Mouse (Mus musculus) liver, embryonic 12.5 days (tissue): ENCODE measurements around the gene Timp1. TPM values are rescaled to one million over a fixed set of nuclear protein-coding genes. Genes with fewer than 3 reads are reported as not detected.
A peak's percentile ranks its signal among the peaks of the same experiment; 100 is the strongest.

ENCODE experiments used
- ATAC-seq: fragments of 200-750 bp; cut with Nextera tagmentation; 2 replicates; pipeline ENCODE4 v1.8.0; 2017; ENCODE audit warnings: moderate number of reproducible peaks, mild to moderate bottlenecking, moderate library complexity
- H3K27ac ChIP-seq: fragments of 300-500 bp; sonication (generic); 2 replicates; pipeline ENCODE4 v1.5.1; 2016; ENCODE audit warnings: mild to moderate bottlenecking
- H3K27me3 ChIP-seq: fragments of 300-500 bp; sonication (generic); replicated peaks from 2 replicates; pipeline ENCODE4 v1.6.1; 2016; ENCODE audit warnings: mild to moderate bottlenecking, moderate library complexity
- H3K36me3 ChIP-seq: fragments of 300-500 bp; sonication (generic); 2 replicates; pipeline ENCODE4 v1.6.1; 2016; ENCODE audit warnings: mild to moderate bottlenecking, moderate library complexity
- H3K4me1 ChIP-seq: fragments of 300-500 bp; sonication (generic); 2 replicates; pipeline ENCODE4 v1.6.1; 2016
- H3K4me2 ChIP-seq: fragments of 300-500 bp; sonication (generic); 2 replicates; pipeline ENCODE4 v1.6.1; 2016; ENCODE audit warnings: mild to moderate bottlenecking, moderate library complexity
- H3K4me3 ChIP-seq: fragments of 300-500 bp; sonication (generic); 2 replicates; pipeline ENCODE4 v1.5.1; 2016; ENCODE audit warnings: mild to moderate bottlenecking, moderate library complexity
- H3K9ac ChIP-seq: fragments of 300-500 bp; sonication (generic); 2 replicates; pipeline ENCODE4 v1.6.1; 2016; ENCODE audit warnings: mild to moderate bottlenecking, moderate library complexity
- H3K9me3 ChIP-seq: fragments of 300-500 bp; sonication (generic); replicated peaks from 2 replicates; pipeline ENCODE4 v1.6.1; 2016; ENCODE audit warnings: mild to moderate bottlenecking, moderate library complexity
- WGBS: fragments of 180-500 bp; shearing (Covaris S2); methylation state at CpG from one replicate; pipeline ENCODE4 v1.1.7; 2016; ENCODE audit not compliant: insufficient replicate concordance; 5-methylcytosine and 5-hydroxymethylcytosine counted together
- polyA plus RNA-seq: library from polyadenylated mRNA; unstranded; fragments of >200 nt; fragmentation: Nextera tagmentation; extraction: Ambion mirVana; gene quantifications from 2 replicates; pipeline ENCODE4 v1.2.1, GENCODE M21; 2016

Timp1 gene
- 3.7 and 5.1 TPM in 2 replicates for polyA plus RNA-seq

DNA sequence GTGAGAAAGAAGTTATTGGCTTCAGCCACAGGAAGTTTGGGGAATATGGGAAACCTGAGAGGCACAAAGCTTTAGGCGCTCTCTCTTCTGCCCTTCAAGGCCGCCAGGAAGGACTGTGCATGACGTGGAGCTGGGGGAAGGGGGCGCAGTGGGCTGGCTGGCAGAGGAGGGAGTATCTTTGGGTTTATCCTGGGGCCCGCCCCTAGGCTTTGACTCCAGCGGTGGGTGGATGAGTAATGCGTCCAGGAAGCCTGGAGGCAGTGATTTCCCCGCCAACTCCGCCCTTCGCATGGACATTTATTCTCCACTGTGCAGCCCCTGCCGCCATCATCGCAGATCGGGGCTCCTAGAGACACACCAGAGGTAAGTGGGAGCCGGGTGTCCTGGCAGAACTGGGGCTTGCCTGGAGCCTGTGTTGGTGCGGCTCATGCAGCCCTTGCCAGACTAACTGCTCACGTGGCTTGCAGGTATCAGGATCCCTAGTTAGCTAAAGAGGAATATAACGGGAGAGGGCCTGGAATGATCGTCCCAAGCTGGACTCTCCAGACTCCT lies at the start of gene Timp1:
Gene Timp1, plus strand, starts transcription at position 205 of the 552 bp plus-strand sequence.
- 12% methylated on average over 18 of the region's 18 CpGs for WGBS
- H3K9ac ChIP-seq = no peak within 1 kb of the TSS

DNA sequence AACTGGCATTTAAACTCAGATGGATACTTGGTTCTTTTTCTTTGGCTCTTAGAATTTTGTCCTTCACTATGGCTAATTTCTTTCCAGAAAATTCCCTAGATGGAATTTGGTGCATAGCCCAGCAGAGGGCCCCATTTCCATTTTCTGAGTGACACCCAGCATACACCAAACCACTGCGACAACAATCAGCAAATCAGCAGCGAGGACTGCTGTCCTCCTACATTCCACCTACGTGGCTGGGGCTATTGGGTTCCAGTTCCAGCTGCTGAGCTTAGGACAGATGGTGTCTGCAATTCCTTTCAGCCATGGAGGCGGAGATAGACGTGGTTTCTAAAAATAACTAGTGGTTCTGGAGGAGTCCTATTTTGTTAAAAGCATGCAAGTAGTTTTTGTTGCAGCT lies 41.0 kb upstream of the Timp1 start:
- ATAC-seq = no peak

More for the DNA sequence above, at the start of gene Timp1:
- Histone ChIP-seq H3K36me3 (no peaks in the 10 kb centered on the region), H3K4me3 (no peak within 1 kb of the TSS), H3K4me2 (peak within 1 kb of the TSS; percentile 20; the same call in 1 of the 2 replicates), H3K9me3 (no peaks in the 10 kb centered on the region), H3K27ac (no peak within 1 kb of the TSS), H3K27me3 (peaks cover 12% of the 10 kb centered on the region; the same call in 1 of the 2 replicates), H3K4me1 (no peaks in the 10 kb centered on the region)
- ATAC-seq = peak; percentile 40; the same call in 1 of the 2 replicates

DNA sequence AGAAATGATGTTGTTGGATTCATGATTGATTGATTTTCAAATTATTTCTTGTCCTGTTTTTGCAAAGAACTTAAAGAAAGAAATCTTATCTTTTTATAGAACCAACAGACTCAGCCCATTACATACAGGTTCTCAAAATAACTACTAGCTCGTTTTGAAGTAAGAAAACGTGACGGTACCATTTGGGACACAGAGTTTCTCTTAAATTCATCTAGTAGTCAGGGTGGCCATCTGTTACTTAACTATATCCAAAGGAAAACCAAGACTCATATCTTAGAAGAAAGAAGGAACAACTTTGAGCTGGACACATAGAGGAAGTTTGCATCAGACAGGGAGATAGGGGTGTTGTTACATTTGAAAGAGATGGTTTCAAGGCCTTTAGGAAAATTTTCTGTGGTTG lies 22.7 kb upstream of the Timp1 start:
- H3K9ac ChIP-seq = no peak overlapping the region
- H3K4me2 ChIP-seq = no peak overlapping the region
- no peaks in the 10 kb centered on the region for H3K9me3 ChIP-seq
- H3K4me1 ChIP-seq = peaks cover 6% of the 10 kb centered on the region
- H3K27ac ChIP-seq = no peak overlapping the region
- no peak overlapping the region for H3K4me3 ChIP-seq
- peaks cover 21% of the 10 kb centered on the region for H3K36me3 ChIP-seq
- no peak for ATAC-seq
- WGBS = 78% methylated on average over 3 of the region's 3 CpGs
- H3K27me3 ChIP-seq = no peaks in the 10 kb centered on the region

More for the DNA sequence above, 41.0 kb upstream of the Timp1 start:
- Histone ChIP-seq H3K9ac (no peak overlapping the region), H3K9me3 (no peaks in the 10 kb centered on the region), H3K36me3 (no peaks in the 10 kb centered on the region), H3K4me1 (no peaks in the 10 kb centered on the region), H3K27ac (no peak overlapping the region), H3K27me3 (no peaks in the 10 kb centered on the region), H3K4me2 (no peak overlapping the region), H3K4me3 (no peak overlapping the region)
- 17% methylated on average over 5 of the region's 5 CpGs for WGBS

DNA sequence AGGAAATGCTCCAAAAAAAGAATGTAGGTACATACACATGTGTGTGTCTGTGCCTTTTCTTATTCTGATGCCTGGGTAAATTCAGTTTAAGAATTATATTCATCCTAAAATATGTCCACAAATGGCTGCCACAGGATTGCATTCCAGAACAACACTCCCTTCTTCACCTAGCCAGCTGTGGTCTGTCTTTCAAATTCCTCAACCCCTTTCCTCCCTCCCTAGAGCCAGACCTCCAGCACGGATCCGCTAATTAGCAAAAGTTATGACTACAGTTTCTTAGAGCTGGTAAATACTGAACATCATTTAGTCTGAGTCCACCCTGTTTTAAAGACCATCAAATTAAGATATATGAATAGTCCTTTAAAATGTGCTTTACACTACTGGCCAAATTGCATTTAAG lies 22.1 kb upstream of the Timp1 start:
- H3K9ac ChIP-seq = 0 out of 2 replicates have a peak overlapping the region, but pooled peaks have one; percentile 12
- WGBS = 24% methylated on average over 2 of the region's 2 CpGs
- H3K4me3 ChIP-seq = peak overlapping the region; percentile 70
- peaks cover 6% of the 10 kb centered on the region for H3K4me1 ChIP-seq
- peak overlapping the region; percentile 71 for H3K4me2 ChIP-seq
- H3K36me3 ChIP-seq = peaks cover 22% of the 10 kb centered on the region
- H3K9me3 ChIP-seq = no peaks in the 10 kb centered on the region
- H3K27ac ChIP-seq = no peak overlapping the region
- no peak for ATAC-seq
- H3K27me3 ChIP-seq = no peaks in the 10 kb centered on the region

DNA sequence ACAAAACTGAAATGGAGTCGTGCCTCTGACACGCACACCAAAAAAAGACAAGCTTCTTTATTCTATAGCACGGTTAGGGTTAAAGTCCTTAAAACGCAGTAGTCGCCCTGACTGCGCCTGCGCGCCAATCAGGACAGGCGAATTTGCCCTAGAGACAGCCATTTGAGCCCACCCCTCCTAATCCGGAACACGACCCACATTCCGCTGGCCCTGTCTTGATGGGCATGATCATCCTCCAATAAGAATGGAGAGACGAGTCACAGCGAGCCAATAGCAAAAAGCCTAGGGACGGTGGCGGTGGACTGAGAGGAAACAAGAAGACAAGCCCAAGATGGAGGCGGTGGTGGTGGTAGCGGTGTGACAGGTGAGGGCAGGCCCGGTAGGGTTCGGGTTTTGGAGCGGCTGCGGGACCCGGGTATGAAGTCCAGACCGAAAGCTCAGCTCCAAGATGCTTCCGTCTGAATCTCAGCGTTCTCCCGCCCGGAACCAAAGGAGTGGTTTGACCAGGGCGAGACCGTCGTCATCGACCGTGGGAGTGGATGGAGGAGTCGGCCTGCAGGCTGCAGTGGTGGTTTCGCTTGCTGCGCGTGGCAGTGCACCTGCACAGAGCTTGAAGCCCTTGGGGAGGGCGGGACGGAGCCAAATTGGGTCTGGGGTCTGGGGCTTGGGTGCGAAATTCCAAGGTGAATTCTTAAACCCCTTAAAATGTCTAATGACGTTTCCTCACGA lies 21.5 kb upstream of the Timp1 start:
- Histone ChIP-seq H3K9ac (peak overlapping the region; percentile 73), H3K9me3 (no peaks in the 10 kb centered on the region), H3K4me2 (peak overlapping the region; percentile 71), H3K27me3 (no peaks in the 10 kb centered on the region), H3K4me1 (peaks cover 6% of the 10 kb centered on the region), H3K36me3 (peaks cover 28% of the 10 kb centered on the region), H3K4me3 (peak overlapping the region; percentile 70), H3K27ac (no peak overlapping the region)
- 9% methylated on average over 42 of the region's 42 CpGs for WGBS
- peak; percentile 98 for ATAC-seq

DNA sequence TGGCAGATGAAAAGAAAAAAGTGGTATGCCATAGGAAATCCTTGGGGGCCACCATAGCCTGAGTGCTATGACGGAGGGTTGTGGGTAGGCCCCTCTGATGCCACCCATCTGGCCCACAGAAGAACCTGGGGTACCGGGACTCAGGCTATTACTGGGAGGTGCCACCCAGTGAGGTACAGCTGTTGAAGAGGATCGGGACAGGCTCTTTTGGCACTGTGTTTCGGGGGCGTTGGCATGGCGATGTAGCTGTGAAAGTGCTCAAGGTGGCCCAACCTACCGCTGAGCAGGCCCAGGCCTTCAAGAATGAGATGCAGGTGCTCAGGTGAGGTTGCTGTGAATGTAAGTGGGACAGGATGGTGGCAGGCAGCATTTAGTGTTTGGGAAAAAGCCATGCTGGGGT lies 16.2 kb upstream of the Timp1 start:
- WGBS = 87% methylated on average over 7 of the region's 7 CpGs

DNA sequence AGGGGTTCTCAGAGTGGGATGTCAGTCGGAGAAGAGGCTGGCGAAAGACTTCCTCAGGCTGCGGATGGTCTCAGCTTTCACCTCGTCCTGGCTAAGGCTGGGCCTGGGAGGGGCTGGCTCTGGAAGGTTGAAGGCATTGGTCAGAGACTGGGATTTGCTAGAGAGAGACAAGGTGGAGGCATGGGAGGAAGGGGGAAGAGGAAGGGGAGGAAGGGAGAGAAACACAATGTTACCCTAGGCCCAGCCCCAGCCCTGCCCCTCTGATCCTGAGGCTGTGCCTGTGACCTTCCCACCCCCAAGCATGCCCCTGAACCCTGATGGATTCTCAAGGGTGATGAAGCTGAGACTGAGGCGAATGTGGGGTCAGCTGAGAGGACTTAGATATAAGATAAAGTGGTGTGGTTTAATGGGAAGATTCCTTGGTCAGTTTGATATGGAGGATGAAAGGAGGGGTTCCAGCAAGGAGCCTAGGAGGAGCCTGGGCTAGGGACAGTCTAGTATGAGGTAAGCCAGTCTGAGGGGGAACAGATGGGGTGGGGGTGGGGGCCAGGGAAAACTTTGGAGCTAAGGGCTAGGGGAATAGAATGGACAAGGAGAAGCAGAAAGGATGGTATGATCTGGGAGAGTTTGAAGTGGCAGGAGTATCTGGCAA lies 8.4 kb upstream of the Timp1 start:
- no peaks in the 10 kb centered on the region for H3K9me3 ChIP-seq
- peaks cover 29% of the 10 kb centered on the region for H3K36me3 ChIP-seq
- H3K27ac ChIP-seq = no peak overlapping the region
- ATAC-seq = no peak
- peaks cover 8% of the 10 kb centered on the region; the same call in 1 of the 2 replicates for H3K4me1 ChIP-seq
- H3K27me3 ChIP-seq = no peaks in the 10 kb centered on the region
- WGBS = 34% methylated on average over 5 of the region's 5 CpGs
- H3K4me3 ChIP-seq = no peak overlapping the region
- H3K4me2 ChIP-seq = no peak overlapping the region
- no peak overlapping the region for H3K9ac ChIP-seq

More for the DNA sequence above, 16.2 kb upstream of the Timp1 start:
- no peak for ATAC-seq
- H3K9me3 ChIP-seq = no peaks in the 10 kb centered on the region
- peaks cover 67% of the 10 kb centered on the region for H3K36me3 ChIP-seq
- H3K4me1 ChIP-seq = peaks cover 6% of the 10 kb centered on the region
- H3K27ac ChIP-seq = no peak overlapping the region
- no peak overlapping the region for H3K9ac ChIP-seq
- no peak overlapping the region for H3K4me3 ChIP-seq
- no peak overlapping the region for H3K4me2 ChIP-seq
- no peaks in the 10 kb centered on the region for H3K27me3 ChIP-seq

DNA sequence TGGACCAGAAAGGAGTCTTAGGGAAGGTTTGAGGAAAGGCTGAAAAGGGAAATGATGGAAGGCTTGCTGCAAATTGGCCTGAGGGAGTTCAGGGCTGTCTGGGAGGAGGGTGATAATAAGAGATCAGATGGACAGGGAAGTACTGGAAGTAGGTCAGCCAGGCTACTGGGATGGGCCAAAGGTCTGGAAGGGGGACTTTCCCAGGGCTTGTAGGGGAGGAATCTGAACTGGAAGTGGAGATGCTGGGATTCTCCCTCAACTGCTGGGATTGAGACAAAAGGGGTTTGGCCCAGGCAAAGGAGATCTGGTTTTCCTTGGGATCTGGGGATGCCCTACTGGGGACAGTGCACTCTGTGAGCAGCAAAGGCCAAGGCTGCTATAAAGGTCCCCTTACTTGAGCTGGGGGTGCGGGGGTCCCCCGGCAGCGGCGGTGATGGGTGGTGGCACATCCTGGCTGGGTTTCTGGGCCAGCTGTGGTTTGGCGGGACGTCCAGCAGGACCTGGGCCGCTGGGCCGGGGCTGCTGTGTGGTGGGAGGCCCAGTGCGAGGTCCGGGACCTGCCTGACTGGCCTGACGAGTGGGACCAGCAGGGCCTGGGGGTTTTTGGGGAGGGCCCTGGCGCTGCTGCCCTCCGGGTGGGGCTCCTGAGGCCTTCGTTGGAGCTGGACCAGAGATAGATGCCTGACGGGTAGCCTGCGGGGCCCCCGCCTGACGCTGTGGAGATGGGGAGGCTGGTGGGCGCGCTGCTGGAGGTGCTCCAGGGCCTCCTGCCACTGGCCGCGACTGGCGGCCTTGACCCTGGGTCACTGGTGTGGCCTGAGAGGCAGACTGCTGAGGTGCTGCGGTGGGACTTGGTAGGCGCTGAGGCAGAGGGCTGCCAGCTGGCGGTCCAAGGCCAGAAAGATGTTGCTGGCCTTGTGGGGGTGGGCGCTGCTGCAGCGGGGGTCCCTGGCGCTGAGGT lies 7.6 kb upstream of the Timp1 start:
- peaks cover 21% of the 10 kb centered on the region for H3K36me3 ChIP-seq
- peaks cover 8% of the 10 kb centered on the region; the same call in 1 of the 2 replicates for H3K4me1 ChIP-seq
- H3K4me3 ChIP-seq = no peak overlapping the region
- H3K9me3 ChIP-seq = no peaks in the 10 kb centered on the region
- ATAC-seq = no peak
- no peaks in the 10 kb centered on the region for H3K27me3 ChIP-seq
- peak overlapping the region; percentile 22; the same call in 1 of the 2 replicates for H3K4me2 ChIP-seq
- no peak overlapping the region for H3K27ac ChIP-seq
- 42% methylated on average over 28 of the region's 29 CpGs for WGBS
- no peak overlapping the region for H3K9ac ChIP-seq

DNA sequence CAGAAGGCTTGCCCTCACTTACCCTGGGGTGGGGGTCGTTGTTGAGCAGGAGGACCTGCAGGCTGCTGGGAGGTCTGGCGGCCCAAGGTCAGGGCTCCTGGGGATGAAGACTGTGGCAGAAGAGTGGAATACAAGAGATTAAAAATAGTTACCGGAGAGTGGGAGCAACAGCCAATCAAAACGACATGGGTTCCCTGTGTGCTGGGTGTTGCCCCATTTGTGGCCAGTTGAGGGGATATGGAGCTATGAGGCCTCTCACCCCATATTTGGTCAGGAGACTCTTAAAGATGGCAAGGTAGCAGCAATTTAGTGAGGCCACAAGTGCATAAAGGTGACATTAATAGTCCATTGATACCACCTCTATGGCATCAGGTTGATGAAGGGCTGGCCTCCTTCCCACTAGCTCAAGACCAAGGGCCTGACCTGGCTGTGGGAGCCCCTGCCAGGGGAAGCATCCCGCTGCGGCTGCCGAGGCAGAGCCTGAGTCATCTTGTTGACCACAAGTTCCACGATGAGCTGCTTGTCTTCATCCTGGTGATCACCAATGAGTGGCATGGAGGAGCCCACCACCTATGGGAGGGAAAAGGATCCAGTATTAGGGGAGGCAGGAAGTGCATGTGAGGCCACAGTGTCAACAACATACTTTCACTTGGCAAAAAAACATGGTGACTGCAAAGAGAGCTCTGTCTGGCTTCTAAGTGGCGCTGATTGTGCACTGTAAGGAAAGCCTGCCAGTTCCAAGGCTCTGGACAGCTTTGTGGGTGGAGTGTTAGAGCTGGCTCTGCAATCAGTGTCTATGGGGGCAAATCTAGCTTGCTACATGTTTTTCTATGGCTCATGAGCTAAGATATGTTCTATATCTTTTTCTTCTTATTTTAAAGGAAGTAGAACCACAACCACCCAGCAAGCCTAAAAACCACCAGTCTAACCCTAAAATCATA lies 6.5 kb upstream of the Timp1 start:
- Histone ChIP-seq H3K9me3 (no peaks in the 10 kb centered on the region), H3K4me2 (no peak overlapping the region), H3K4me1 (peaks cover 8% of the 10 kb centered on the region; the same call in 1 of the 2 replicates), H3K36me3 (peaks cover 11% of the 10 kb centered on the region), H3K4me3 (no peak overlapping the region), H3K9ac (no peak overlapping the region), H3K27ac (no peak overlapping the region), H3K27me3 (no peaks in the 10 kb centered on the region)
- no peak for ATAC-seq
- 48% methylated on average over 9 of the region's 9 CpGs for WGBS

DNA sequence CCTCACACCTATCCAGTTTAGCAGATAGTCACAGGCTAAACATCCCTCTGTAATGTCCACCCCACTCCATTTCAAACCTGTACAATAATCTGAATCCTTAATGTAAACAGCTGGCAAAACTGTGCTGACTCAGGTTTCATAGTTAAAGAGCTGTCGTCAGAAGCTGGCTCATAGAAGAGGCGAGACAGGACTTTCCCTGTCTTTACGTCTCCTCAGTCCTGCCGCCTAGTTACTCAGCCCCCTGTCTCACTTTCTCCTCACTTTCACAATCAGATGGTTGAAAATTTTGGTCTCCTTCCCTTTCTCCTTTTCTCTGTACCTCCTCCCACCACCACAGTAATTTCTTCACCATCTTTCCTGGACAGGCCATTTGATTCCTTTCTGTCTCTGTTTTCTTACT lies 1.9 kb upstream of the Timp1 start:
- WGBS = 55% methylated on average over 4 of the region's 4 CpGs
- H3K4me3 ChIP-seq = no peak overlapping the region
- no peak overlapping the region for H3K27ac ChIP-seq
- H3K27me3 ChIP-seq = peaks cover 12% of the 10 kb centered on the region; the same call in 1 of the 2 replicates
- no peaks in the 10 kb centered on the region for H3K4me1 ChIP-seq
- H3K36me3 ChIP-seq = no peaks in the 10 kb centered on the region
- H3K9ac ChIP-seq = no peak overlapping the region
- ATAC-seq = no peak
- no peaks in the 10 kb centered on the region for H3K9me3 ChIP-seq
- H3K4me2 ChIP-seq = no peak overlapping the region
